Mouse (Mus musculus) lung, adult 2 months (tissue): ENCODE results near the gene Cpped1.

Experiments
- CTCF ChIP-seq: fragments of 200-500 bp; IDR thresholded peaks from 2 replicates; pipeline ENCODE4 v1.5.1; 2011; ENCODE audit warnings: mild to moderate bottlenecking, low read length, control low read depth; ENCODE audit not compliant: insufficient read depth
- POLR2A ChIP-seq: fragments of 200-500 bp; IDR thresholded peaks from 2 replicates; pipeline ENCODE4 v1.6.1; 2011; ENCODE audit warnings: low read depth, mild to moderate bottlenecking, control low read depth, low read length, borderline replicate concordance; ENCODE audit errors: extremely low read depth

DNA sequence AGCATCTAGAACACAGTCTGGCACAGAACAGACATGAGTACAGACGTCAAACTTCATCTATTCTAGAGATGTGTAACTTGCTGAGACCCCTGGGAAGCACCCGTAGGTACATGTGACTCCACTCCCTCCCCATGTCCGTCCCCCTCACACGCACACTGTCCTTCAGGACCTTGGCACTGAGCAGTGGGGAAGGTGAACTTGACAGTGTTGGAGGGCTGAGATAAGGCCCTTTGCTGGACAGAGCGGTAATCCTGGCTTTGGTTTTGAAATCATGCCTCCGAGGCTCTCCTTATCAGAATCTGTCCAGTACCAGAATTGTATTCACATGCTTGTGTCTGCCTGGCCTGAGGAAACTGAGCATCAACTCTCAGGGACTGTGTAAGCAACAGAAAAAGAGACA is 28.8 kb downstream of the Cpped1 start:
- TF ChIP-seq POLR2A, result no peak
- TF ChIP-seq CTCF, result no peak
